Mouse (Mus musculus) gonadal fat pad, adult 2 months (tissue): Measurements from ENCODE around the gene Col9a1. TPM values are rescaled to one million over a fixed set of nuclear protein-coding genes. Genes with fewer than 3 reads are reported as not detected.

Experiments used
- DNase-seq: peaks from one replicate; pipeline ENCODE4 v3.0.0-alpha.2; 2012; ENCODE audit warnings: low read depth
- polyA plus RNA-seq: library from polyadenylated mRNA; depleted of rRNA; stranded (reverse); fragments of >200 nt; gene quantifications from 2 replicates; pipeline ENCODE4 v1.2.3, GENCODE M21; 2012; rRNA removed

Col9a1 gene
- 0.16 and 0.20 TPM in 2 replicates for polyA plus RNA-seq

DNA sequence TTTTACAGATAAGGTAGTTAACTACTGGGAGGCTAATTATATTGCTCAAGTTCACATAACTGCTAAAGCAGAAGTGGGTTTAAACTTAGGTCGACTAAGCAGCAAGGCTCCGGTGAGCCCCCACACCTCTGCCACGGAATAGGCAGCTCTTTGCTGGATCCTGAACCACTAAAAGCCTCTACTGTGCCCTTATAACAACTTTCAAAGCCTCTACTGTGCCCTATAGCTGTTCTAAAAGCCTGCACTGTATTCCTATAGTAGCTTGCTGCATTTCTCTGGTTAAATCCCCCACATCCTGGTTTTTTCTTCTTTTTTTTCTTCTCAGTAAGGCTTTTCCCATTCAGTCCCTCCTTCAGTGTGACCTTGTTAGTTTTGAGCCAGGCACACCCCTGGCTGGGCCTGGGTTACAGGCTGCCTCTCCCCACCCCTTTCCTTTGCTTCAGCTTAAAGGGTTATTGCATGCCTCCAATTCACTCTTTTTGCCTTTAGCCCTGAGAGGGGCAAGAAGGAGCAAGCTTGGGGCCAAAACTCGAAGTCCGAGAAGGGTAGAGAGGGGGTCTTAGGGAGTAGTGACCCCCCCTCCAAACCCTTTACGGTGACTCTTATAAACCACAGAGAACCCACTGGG is at the start of gene Col9a1:
Gene Col9a1, plus strand, starts transcription at position 387 of the 628 bp plus-strand sequence.
- no peak for DNase-seq

DNA sequence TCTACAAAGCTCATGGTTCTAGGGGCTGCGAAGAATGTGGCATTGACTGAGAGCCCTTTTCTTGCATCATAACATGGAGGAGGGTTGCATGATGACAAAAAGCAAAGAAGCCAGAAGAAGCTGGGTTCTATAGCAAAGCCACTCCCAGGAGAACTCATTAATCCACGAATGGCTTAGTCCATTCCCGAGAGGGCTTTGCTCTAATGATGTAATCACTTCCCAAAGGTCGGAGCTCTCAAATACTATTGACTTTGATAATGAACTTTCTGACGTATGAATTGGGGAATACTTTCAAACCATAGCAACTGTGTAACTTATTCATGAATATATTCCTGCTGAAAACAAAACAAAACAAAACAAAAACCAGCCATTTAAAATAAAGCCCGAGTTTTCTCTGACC is 49.5 kb upstream of the Col9a1 start:
- DNase-seq, result no peak

DNA sequence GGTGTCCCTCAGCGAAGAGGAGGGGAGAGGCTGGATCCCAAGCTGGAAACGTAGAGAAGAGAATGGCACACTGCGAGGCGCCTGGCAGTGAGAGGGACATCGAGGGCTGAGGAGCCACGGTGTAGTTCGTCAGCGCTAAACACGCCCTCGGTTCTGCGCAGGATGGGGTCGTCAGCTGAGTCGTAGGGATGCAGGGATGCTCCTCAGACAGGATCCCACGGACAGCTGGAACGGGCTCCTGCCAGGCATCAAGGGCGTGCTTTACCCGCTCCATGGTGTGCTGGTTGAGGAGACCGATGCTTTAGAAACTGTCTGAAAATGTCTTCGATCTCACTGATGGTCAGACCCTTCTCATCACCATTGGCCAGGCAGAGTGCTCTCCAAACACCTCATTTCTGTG is 43.6 kb upstream of the Col9a1 start:
- DNase-seq, result no peak

DNA sequence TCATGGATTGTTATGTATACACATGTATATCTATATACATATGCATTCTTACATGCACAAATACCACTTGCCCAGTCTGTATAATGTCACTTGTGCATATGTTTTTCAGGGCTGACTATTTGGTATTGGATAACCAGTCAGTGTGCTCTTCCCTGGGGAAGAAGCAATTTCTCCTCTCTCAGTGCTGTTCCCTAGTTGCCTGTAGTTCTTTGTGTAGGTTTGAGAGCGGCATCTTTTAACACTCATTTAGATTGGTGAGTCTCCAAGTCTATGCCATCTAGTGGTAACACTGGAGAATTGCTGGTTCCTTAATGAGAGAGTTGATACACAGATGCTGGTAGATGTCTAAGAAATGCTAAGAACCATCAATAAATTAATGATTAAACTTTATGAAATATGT is 42.6 kb upstream of the Col9a1 start:
- peak; percentile 4 for DNase-seq

DNA sequence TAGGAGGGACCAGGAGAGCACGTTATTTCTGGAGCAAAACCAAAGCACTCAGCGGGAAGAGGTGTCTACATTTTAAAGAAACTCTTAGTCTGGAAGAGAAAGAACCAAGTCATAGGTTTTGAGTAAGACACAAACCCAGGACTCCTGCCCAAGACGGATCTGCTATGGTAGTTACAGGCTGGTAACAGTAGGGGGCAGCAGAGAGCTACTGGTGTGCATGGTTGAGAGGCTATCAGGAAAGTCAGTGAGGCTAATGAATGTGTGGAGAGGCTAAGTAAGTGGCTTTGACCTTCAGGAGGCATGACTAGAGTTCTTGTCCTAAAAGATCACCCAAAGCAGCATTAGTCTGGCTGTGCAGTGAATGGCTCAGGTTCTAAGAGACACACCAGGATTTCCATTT is 40.3 kb upstream of the Col9a1 start:
- DNase-seq, result no peak

DNA sequence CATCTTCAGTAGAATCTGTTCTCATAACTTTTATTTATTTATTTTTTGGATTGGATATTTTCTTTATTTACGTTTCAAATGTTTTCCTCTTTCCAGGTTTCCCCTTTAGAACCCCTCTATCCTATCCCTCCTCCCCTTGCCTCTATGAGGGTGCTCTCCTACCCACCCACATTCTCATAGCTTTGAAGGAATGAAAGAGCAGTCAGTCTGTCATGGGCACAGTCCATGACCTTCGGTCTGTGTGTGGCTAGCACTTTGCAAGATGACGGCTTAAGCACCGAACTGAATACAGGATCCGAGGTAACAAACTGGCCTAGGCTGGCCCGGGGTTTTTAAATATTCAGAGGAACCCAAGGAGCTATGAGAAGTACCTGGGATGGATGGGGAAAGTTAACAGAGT is 36.9 kb upstream of the Col9a1 start:
- no peak for DNase-seq

DNA sequence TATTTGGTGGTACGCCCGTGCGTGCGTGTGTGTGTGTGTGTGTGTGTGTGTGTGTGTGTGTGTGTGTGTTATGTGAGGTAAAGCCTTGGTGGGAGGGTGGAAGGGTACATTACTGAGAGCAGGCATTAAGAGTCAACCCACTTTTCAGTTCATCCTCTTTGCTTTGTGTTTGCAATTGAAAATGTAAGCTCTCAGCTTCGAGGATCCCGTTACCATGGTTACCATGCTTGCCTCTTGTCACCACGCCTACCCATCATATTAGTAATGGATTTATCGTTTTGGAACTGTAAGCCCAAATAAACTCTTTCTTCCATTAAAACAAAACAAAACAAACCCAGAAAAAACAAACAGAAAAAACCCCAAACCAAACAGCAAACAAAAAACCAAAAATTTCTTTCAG is 33.9 kb upstream of the Col9a1 start:
- no peak for DNase-seq

DNA sequence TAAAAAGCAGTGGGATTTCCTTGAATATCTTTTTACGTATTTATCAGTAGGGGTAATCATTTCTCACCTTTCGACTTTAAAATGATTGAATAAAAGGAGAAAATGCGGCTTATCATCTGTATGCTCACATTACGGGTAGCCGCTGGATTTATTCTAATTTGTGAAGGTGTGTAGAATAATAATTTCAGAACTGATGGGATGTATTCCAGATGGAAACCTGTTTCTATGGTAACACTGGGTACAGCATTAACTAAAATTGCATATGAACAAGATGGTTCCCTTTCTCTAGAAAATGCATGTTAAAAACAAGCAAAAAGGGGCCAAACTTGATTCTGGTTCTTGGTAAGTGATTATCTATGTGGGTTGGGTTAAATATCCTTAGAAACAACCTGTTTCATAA is 19.7 kb upstream of the Col9a1 start:
- DNase-seq, result no peak

DNA sequence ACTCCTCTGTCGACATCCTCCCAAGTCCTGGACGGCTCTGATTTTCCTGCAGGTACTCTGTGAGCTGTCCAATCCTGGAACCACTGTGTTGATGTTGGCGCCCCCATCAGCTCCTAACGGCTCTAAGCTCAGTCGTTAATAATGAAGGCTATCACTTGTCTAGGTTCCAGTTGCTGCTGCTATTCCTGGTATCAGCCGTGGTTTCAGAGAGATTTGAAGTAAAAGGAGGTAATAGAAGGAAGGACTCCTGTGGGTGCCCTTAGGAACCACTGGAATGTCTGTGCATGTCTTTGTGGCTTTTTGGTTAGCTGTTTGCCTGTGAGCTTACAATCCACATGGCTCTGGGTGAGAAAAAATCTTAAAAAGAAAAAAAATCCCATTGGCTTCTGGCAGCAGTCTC is 8.0 kb upstream of the Col9a1 start:
- no peak for DNase-seq

DNA sequence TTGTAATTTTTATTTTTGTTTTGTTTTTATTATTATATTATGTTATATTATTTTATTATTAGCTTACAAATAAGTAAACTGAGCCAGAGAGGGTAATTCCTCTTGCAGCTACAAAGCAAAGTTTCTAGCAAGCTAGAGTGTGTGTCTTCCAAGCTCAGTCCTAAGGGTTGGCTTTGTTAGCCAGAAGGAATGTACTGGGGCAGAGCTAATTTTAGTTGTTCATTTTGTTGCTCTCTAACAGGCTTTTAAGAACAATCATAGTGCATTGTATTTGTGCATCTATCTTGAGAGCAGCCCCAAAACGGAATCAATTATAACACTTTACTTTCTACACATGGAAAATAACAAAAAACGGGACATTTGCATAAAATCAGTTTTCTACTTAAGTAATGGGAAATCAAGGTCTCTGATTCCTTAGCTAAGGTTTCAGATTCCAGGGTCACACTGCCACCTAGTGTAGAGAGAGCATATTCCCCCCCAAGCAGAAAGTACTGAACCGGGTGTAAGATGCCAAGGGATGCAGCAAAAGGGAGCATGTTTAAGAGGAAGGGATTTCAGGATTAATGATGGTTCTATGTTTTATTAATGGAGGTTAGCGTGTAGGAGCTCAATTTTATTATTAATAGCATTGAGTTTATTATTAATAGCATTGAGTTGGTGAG is 6.1 kb upstream of the Col9a1 start:
- no peak for DNase-seq

DNA sequence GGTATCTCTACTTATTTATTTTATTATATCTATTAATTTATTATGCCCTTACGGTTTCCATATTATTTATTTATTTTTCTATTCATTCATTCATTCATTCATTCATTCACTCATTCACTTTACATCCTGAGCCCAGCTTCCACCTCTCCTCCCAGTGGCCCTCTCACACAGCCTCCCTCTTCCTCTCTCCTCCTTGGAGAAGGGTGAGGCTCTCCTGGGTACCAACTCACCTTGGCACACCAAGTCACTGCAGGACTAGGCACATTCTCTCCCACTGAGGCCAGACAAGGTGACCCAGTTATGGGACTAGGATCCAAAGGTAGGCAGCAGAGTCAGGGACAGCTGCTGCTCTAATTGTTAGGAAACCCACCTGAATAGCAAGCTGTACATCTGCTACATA is 5.5 kb upstream of the Col9a1 start:
- DNase-seq, result no peak

DNA sequence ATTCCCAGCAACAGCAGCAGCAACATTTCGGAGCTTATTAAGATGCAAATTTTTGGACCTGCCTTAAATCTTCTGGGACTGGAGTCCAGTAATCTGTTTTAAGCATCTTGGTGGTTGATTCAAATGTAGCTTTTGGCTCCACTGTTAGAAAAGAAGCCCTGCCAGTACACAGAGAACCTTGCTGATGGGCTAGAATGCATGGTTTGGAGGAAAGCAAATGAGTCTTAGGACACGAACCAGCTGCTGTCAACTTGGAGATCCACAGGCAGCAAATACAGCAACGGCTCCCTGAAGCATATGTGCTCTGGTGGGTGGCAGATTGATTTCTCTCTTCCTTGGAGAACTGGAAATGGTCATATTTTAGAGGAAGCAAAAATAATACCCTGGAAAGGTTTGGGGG is 4.8 kb upstream of the Col9a1 start:
- no peak for DNase-seq

DNA sequence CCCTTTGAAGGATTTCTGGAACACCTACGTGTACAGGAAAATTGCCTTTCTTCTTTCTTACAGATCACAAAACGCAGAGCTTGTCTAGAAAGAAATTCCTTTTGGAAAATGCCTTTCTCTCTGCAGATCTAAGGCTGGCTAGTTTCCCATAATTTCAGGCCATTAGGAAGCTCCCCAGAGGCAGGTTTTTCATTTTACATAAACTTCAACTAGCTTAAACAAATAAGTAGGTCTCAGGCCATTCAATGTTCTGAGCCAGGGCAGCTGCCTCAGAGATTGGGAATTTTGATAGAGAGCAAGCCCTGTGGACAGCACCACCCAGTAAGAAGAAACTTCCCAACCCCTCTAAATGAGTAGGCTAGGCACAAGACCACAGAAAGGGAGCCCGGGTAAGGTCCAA is 1.6 kb upstream of the Col9a1 start:
- DNase-seq, result no peak

DNA sequence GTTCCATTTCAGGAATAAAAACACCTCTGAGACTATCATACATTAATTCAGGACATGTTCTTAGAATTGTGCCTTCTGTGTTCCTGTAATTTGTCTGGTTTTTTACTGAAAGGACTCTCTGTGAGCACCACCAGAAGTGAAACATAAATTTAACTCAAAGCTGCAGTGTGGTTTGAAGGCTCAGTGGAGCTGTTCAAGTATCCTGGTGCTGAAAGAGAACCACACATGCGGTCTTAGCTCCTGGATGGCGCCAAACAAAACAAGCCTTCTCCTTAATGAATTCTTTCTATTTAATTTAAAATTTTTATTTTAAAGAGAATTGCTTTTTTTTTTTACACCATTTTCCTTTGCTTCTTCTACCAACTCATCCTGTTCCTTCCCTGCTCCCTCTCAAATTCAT is 2.4 kb downstream of the Col9a1 start:
- no peak for DNase-seq

DNA sequence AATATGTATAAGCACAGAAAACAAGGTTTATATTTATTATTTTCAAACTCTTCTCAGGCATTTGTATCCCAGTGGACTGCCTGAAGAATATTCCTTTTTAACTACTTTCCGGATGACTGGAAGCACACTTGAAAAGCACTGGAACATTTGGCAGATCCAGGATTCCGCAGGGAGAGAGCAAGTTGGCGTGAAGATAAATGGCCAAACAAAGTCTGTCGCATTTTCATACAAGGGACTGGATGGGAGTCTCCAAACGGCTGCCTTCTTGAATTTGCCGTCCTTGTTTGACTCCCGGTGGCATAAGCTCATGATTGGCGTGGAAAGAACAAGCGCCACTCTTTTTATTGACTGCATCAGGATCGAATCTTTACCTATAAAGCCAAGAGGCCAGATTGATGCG is 7.6 kb downstream of the Col9a1 start:
- no peak for DNase-seq

DNA sequence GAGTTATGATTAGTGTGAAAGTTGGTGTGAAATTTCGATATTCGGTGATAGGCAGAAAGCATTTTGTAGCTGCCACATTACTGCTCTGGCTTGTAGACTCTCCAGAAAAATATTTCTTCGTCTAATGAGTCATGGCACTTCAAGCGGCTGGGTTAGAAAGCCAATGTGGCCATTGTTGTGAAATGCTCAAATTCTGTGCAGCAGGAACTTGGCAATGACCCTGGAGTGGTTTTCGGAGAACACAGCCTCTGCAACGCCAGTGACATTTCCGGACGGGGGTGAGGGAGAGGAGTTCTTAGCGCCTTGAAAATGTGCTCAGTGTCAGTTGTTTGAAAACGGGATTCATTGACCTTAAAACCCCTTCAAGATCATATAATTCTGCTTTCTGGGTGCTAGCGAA is 9.6 kb downstream of the Col9a1 start:
- no peak for DNase-seq

DNA sequence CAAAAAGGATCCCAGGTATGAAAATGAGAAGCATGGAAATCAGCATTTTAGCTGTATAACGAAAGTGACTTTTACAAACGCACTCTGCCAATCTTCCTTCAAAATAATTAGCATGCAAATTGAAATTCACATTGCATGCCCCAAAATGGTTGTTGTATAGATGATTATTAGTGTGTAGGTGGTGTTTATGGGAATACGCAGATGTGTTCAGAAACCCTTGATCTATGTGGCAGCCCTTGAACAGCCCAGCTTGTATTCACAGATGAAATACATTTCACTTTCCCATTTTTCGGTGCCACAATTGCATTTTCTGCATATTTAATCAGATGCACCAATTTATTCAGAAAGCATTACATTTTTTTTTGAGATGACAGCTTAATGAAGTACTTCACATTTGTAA is 14.3 kb downstream of the Col9a1 start:
- no peak for DNase-seq

DNA sequence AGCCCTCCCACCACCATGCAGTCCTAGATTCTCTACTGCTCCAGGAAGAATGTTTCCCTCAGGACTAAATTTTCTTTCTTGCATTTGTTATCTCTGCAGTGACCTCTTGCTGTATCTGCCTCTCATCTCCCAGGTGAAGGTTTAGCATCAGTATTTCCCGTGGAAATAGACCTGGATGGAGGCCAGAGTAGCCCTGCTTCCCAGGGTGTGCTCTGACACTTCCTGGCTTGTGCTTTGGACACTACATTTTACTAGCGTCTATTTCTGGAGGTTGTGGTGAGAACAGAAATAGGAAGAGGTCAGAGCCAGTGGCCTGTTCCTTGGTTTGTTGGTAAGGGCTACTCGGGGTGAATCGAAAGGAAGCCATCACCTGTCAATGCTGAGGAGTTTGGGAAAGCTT is 16.7 kb downstream of the Col9a1 start:
- no peak for DNase-seq

DNA sequence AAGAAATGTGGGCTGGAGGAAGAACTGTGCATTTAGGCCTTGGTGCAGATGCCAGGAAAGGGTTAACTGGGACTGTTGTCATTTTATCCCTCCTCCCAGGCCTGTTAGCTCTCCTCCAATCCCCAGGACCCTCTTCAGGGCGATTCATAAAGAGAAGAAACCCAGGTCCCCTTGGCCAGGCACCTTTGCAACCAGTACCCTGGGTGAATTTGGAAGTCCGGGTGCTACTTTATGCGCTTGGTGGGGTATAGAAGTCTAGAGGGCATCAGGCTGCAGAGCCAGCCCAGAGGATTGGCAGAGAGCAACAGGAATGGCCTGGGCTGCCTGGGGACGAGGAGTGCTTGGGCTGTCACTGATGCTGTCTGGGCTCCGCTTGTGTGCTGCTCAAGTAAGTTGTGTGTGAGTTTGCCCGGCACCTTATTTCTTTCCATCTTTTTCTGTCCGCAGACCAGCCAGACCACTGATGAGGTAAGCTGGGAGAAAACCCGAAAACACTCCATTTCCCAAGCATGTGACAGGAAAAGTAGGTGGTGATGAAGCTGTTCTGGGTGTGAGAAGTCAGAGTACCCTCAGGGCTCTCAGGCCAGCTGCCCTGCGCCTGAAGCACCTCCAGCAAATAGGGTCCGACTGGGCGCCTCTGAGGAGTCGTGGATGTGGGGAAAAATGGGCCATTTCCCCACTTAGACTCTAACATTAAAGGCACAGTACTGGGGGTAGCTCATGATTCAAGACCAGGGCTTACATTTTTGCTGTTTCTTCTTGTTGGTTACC is 17.8 kb downstream of the Col9a1 start:
- no peak for DNase-seq

DNA sequence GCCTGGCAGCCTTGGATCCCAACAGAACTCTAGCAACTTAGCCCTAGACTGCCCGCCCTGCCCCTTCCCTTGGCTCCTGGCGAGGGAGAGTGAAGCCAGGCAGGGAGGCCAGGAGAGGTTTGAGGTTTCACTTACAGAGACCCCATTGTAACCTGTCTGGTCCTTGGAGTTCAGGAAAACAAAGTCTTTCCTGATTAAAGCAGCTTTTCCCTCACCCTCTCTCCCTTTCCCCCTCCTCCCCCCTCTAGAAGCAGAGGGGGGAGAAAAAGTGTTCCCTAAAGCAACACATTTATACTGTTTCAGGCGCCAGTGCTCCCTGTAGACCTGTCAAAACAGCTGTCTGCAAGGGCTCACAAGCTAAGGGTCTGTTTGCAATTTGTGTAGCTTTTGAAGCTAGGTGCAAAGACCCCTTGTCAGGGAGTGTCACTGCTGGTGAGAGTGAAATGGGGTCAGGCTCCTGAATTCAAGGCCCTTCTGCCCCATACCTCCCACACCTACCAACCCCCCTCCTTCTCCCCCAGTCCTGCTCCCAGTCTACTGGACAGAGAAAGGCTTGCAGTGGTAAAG is 18.6 kb downstream of the Col9a1 start:
- no peak for DNase-seq

DNA sequence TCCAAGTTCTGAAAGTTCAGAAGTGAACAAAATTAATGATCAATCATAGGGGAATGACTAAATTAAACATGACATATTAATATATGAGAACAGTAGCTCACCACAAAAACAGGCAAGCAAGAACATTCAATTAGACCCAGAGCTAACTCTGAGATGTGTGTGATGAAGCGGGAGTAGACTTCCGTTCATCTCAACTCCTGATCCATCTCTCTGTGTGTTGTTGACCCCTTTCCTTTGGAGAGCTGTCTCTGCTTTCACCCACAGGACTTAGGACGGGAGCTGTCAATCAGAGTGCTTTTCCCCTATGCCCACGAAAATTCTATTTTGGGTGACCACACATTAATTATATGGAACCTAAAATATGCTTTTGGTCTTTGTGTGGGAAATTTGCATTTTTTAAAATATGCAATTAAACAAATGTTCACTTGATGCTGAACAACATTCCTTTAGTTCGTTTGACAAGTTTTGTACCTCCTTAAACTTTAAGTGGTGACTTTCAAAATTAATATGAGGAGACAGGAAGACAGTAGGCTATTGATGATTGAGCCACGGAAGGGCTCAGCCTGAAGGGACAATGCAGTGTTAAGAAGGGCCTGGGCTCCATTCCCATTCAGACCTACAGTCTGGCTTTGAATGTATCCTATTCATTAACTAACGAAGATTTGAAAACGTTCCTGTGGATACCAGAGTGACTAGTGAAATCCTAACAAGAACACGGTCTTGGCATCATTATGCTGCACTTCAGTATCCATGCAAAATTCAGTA is 34.4 kb downstream of the Col9a1 start:
- DNase-seq, result no peak

DNA sequence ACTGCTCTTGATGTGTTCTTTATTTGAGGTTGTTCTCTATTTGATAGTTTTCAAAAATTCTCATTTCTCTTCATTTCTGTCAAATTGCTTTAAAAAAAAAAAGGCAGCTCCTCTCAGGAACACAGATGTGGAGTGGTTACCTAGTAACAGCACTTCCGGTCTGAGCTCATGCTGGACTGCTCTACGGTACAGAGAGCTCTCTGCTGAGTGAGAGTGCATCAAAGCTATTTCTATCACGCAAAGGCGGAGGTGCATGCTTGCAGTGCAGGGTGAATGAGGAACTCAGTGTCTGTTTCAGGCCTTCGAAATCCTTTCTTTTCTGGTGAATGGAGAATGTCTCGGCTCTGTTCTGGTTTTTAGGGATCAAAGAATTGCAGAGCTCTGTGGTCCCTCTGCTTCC is 41.6 kb downstream of the Col9a1 start:
- no peak for DNase-seq
